Mouse (Mus musculus): Measurements from ENCODE around the gene Rnf11. TPM values are rescaled to one million over a fixed set of nuclear protein-coding genes. Genes with fewer than 3 reads are reported as not detected.
"Not testable (repeated sequence)": the region's sequence is repeated elsewhere in the genome, so short reads cannot be mapped to it uniquely, and the experiment has no call there.

Gene Rnf11
- total and polyA plus RNA-seq, 2 experiments, result 33.5 to 42.6 TPM

GRCm38 (mm10) chr4:109405415-109405814 lies 79.1 kb downstream of the Rnf11 start:
- Histone ChIP-seq H3K4me3 (ENCODE audit: insufficient read depth, low read depth, low read length) (no peak overlapping the region), H3K79me2 (ENCODE audit: control insufficient read depth, insufficient read depth, low read length) (no peaks in the 10 kb centered on the region), H3K27me3 (ENCODE audit: control insufficient read depth, insufficient read depth, low read length) (no peaks in the 10 kb centered on the region), H3K4me1 (ENCODE audit: control insufficient read depth, insufficient read depth, low read length) (peaks cover 3% of the 10 kb centered on the region), H3K9ac (ENCODE audit: low read depth, low read length) (no peak overlapping the region), H3K27ac (replicated peaks; ENCODE audit: insufficient read depth, low read depth, low read length) (no peak overlapping the region), H3K36me3 (ENCODE audit: control insufficient read depth, insufficient read depth, low read length) (no peaks in the 10 kb centered on the region)
- DNase-seq (ENCODE audit: extremely low read depth, low read depth, low spot score), result no peak
- no peak for TF ChIP-seq POLR2A (IDR thresholded peaks at IDR 0.05; ENCODE audit: extremely low read depth, insufficient read depth, low read length)
- TF ChIP-seq CTCF (IDR thresholded peaks at IDR 0.05; ENCODE audit: low read depth, low read length), result no peak
- 78% methylated on average over 8 of the region's 8 CpGs for WGBS

- not testable (repeated sequence) for H3K27ac ChIP-seq (replicated peaks; ENCODE audit: insufficient read depth, low read depth, low read length); H3K79me2 ChIP-seq (ENCODE audit: control insufficient read depth, insufficient read depth, low read length); H3K9ac ChIP-seq (ENCODE audit: low read depth, low read length); H3K4me3 ChIP-seq (ENCODE audit: insufficient read depth, low read depth, low read length); H3K27me3 ChIP-seq (ENCODE audit: control insufficient read depth, insufficient read depth, low read length); H3K4me1 ChIP-seq (ENCODE audit: control insufficient read depth, insufficient read depth, low read length); H3K36me3 ChIP-seq (ENCODE audit: control insufficient read depth, insufficient read depth, low read length); DNase-seq (ENCODE audit: extremely low read depth, low read depth, low spot score)
- 96% methylated on average over 3 of the region's 3 CpGs for WGBS
These were observed 79.6 kb downstream of the Rnf11 start for GRCm38 (mm10) chr4:109404908-109405307.

- no peaks in the 10 kb centered on the region for H3K36me3 ChIP-seq (ENCODE audit: control insufficient read depth, insufficient read depth, low read length)
- H3K9ac ChIP-seq (ENCODE audit: low read depth, low read length), result no peak overlapping the region
- no peak overlapping the region for H3K27ac ChIP-seq (replicated peaks; ENCODE audit: insufficient read depth, low read depth, low read length)
- H3K79me2 ChIP-seq (ENCODE audit: control insufficient read depth, insufficient read depth, low read length), result no peaks in the 10 kb centered on the region
- 79% methylated on average over 5 of the region's 5 CpGs for WGBS
- H3K4me3 ChIP-seq (ENCODE audit: insufficient read depth, low read depth, low read length), result no peak overlapping the region
- H3K27me3 ChIP-seq (ENCODE audit: control insufficient read depth, insufficient read depth, low read length), result no peaks in the 10 kb centered on the region
- DNase-seq (ENCODE audit: extremely low read depth, low read depth, low spot score), result no peak
- H3K4me1 ChIP-seq (ENCODE audit: control insufficient read depth, insufficient read depth, low read length), result peaks cover 2% of the 10 kb centered on the region
- TF ChIP-seq POLR2A (IDR thresholded peaks at IDR 0.05; ENCODE audit: extremely low read depth, insufficient read depth, low read length) (no peak), CTCF (IDR thresholded peaks at IDR 0.05; ENCODE audit: low read depth, low read length) (no peak)
These were observed 83.3 kb downstream of the Rnf11 start for GRCm38 (mm10) chr4:109401176-109401689.

Other genes starting within 250 kb of the Rnf11 start
- 29.6 and 33.5 TPM in 2 replicates for gene Eps15, start 204.5 kb downstream of the Rnf11 start, total RNA-seq (2014; rRNA removed)
- gene Eps15, start 204.5 kb downstream of the Rnf11 start, polyA plus RNA-seq (2012; rRNA removed), result 4.7 and 5.5 TPM in 2 replicates
- gene Ttc39a, start 78.1 kb downstream of the Rnf11 start, total RNA-seq (2014; rRNA removed), result 1.4 and 1.7 TPM in 2 replicates
- gene Ttc39a, start 78.1 kb downstream of the Rnf11 start, polyA plus RNA-seq (2012; rRNA removed), result 1.1 and 2.5 TPM in 2 replicates
- not detected in 2 replicates for gene 4930522H14Rik, start 46.6 kb upstream of the Rnf11 start, total RNA-seq (2014; rRNA removed)
- gene 4930522H14Rik, start 46.6 kb upstream of the Rnf11 start, polyA plus RNA-seq (2012; rRNA removed), result not detected in 2 replicates
- 10.0 and 12.5 TPM in 2 replicates for gene Cdkn2c, start 182.5 kb upstream of the Rnf11 start, total RNA-seq (2014; rRNA removed)
- 2.7 and 2.8 TPM in 2 replicates for gene Cdkn2c, start 182.5 kb upstream of the Rnf11 start, polyA plus RNA-seq (2012; rRNA removed)
- 21.6 and 21.7 TPM in 2 replicates for gene Faf1, start 191.9 kb upstream of the Rnf11 start, total RNA-seq (2014; rRNA removed)
- 4.7 and 4.8 TPM in 2 replicates for gene Faf1, start 191.9 kb upstream of the Rnf11 start, polyA plus RNA-seq (2012; rRNA removed)

All from liver, adult 2 months (tissue).